Mouse (Mus musculus): Measurements from ENCODE around the gene Brip1. TPM values are rescaled to one million over a fixed set of nuclear protein-coding genes. Genes with fewer than 3 reads are reported as not detected.

Gene Brip1
- total and polyA plus RNA-seq, 2 experiments: 0.17 to 2.0 TPM

GRCm38 (mm10) chr11:86160251-86160650 lies 40.7 kb downstream of the Brip1 start:
- no peak overlapping the region for H3K9ac ChIP-seq (ENCODE audit: low read depth, low read length)

GRCm38 (mm10) chr11:86158950-86159349 lies 42.0 kb downstream of the Brip1 start:
- no peak for DNase-seq (ENCODE audit: extremely low read depth, low read depth, low spot score)
- WGBS: 92% methylated on average over 2 of the region's 2 CpGs

More at GRCm38 (mm10) chr11:86160251-86160650, 40.7 kb downstream of the Brip1 start:
- Histone ChIP-seq H3K4me3 (ENCODE audit: insufficient read depth, low read depth, low read length) (no peak overlapping the region), H3K4me1 (ENCODE audit: control insufficient read depth, insufficient read depth, low read length) (no peaks in the 10 kb centered on the region), H3K27ac (replicated peaks; ENCODE audit: insufficient read depth, low read depth, low read length) (no peak overlapping the region), H3K36me3 (ENCODE audit: control insufficient read depth, insufficient read depth, low read length) (no peaks in the 10 kb centered on the region), H3K79me2 (ENCODE audit: control insufficient read depth, insufficient read depth, low read length) (no peaks in the 10 kb centered on the region; the same call in 1 of the 2 replicates), H3K27me3 (ENCODE audit: control insufficient read depth, insufficient read depth, low read length) (no peaks in the 10 kb centered on the region)
- DNase-seq (ENCODE audit: extremely low read depth, low read depth, low spot score): no peak
- TF ChIP-seq POLR2A (IDR thresholded peaks at IDR 0.05; ENCODE audit: extremely low read depth, insufficient read depth, low read length) (no peak), CTCF (IDR thresholded peaks at IDR 0.05; ENCODE audit: low read depth, low read length) (no peak)
- WGBS: 75% methylated on average over 2 of the region's 2 CpGs

GRCm38 (mm10) chr11:86155638-86156037 lies 45.4 kb downstream of the Brip1 start:
- Histone ChIP-seq H3K27me3 (ENCODE audit: control insufficient read depth, insufficient read depth, low read length) (no peaks in the 10 kb centered on the region), H3K27ac (replicated peaks; ENCODE audit: insufficient read depth, low read depth, low read length) (no peak overlapping the region), H3K9ac (ENCODE audit: low read depth, low read length) (no peak overlapping the region), H3K4me1 (ENCODE audit: control insufficient read depth, insufficient read depth, low read length) (no peaks in the 10 kb centered on the region), H3K36me3 (ENCODE audit: control insufficient read depth, insufficient read depth, low read length) (no peaks in the 10 kb centered on the region), H3K79me2 (ENCODE audit: control insufficient read depth, insufficient read depth, low read length) (no peaks in the 10 kb centered on the region), H3K4me3 (ENCODE audit: insufficient read depth, low read depth, low read length) (no peak overlapping the region)
- 95% methylated on average over 5 of the region's 5 CpGs for WGBS
- no peak for DNase-seq (ENCODE audit: extremely low read depth, low read depth, low spot score)
- TF ChIP-seq CTCF (IDR thresholded peaks at IDR 0.05; ENCODE audit: low read depth, low read length) (no peak), POLR2A (IDR thresholded peaks at IDR 0.05; ENCODE audit: extremely low read depth, insufficient read depth, low read length) (no peak)

More at GRCm38 (mm10) chr11:86158950-86159349, 42.0 kb downstream of the Brip1 start:
- Histone ChIP-seq H3K27ac (replicated peaks; ENCODE audit: insufficient read depth, low read depth, low read length) (no peak overlapping the region), H3K79me2 (ENCODE audit: control insufficient read depth, insufficient read depth, low read length) (no peaks in the 10 kb centered on the region; the same call in 1 of the 2 replicates), H3K4me1 (ENCODE audit: control insufficient read depth, insufficient read depth, low read length) (no peaks in the 10 kb centered on the region), H3K27me3 (ENCODE audit: control insufficient read depth, insufficient read depth, low read length) (no peaks in the 10 kb centered on the region), H3K9ac (ENCODE audit: low read depth, low read length) (no peak overlapping the region), H3K4me3 (ENCODE audit: insufficient read depth, low read depth, low read length) (no peak overlapping the region), H3K36me3 (ENCODE audit: control insufficient read depth, insufficient read depth, low read length) (no peaks in the 10 kb centered on the region)
- TF ChIP-seq POLR2A (IDR thresholded peaks at IDR 0.05; ENCODE audit: extremely low read depth, insufficient read depth, low read length) (no peak), CTCF (IDR thresholded peaks at IDR 0.05; ENCODE audit: low read depth, low read length) (no peak)

GRCm38 (mm10) chr11:86131324-86131723 lies 69.7 kb downstream of the Brip1 start:
- DNase-seq (ENCODE audit: extremely low read depth, low read depth, low spot score): no peak
- Histone ChIP-seq H3K79me2 (ENCODE audit: control insufficient read depth, insufficient read depth, low read length) (no peaks in the 10 kb centered on the region), H3K4me3 (ENCODE audit: insufficient read depth, low read depth, low read length) (no peak overlapping the region), H3K4me1 (ENCODE audit: control insufficient read depth, insufficient read depth, low read length) (no peaks in the 10 kb centered on the region), H3K9ac (ENCODE audit: low read depth, low read length) (no peak overlapping the region), H3K27me3 (ENCODE audit: control insufficient read depth, insufficient read depth, low read length) (no peaks in the 10 kb centered on the region), H3K36me3 (ENCODE audit: control insufficient read depth, insufficient read depth, low read length) (no peaks in the 10 kb centered on the region), H3K27ac (replicated peaks; ENCODE audit: insufficient read depth, low read depth, low read length) (no peak overlapping the region)
- 97% methylated on average over 3 of the region's 3 CpGs for WGBS
- no peak for TF ChIP-seq POLR2A (IDR thresholded peaks at IDR 0.05; ENCODE audit: extremely low read depth, insufficient read depth, low read length)
- TF ChIP-seq CTCF (IDR thresholded peaks at IDR 0.05; ENCODE audit: low read depth, low read length): no peak

- no peak for TF ChIP-seq POLR2A (IDR thresholded peaks at IDR 0.05; ENCODE audit: extremely low read depth, insufficient read depth, low read length)
- no peak for TF ChIP-seq CTCF (IDR thresholded peaks at IDR 0.05; ENCODE audit: low read depth, low read length)
- Histone ChIP-seq H3K27ac (replicated peaks; ENCODE audit: insufficient read depth, low read depth, low read length) (no peak overlapping the region), H3K4me3 (ENCODE audit: insufficient read depth, low read depth, low read length) (no peak overlapping the region), H3K27me3 (ENCODE audit: control insufficient read depth, insufficient read depth, low read length) (no peaks in the 10 kb centered on the region), H3K4me1 (ENCODE audit: control insufficient read depth, insufficient read depth, low read length) (no peaks in the 10 kb centered on the region), H3K9ac (ENCODE audit: low read depth, low read length) (no peak overlapping the region), H3K79me2 (ENCODE audit: control insufficient read depth, insufficient read depth, low read length) (no peaks in the 10 kb centered on the region; the same call in 1 of the 2 replicates), H3K36me3 (ENCODE audit: control insufficient read depth, insufficient read depth, low read length) (no peaks in the 10 kb centered on the region)
- no peak for DNase-seq (ENCODE audit: extremely low read depth, low read depth, low spot score)
- WGBS: 88% methylated on average over 7 of the region's 7 CpGs
These were observed 83.7 kb downstream of the Brip1 start for GRCm38 (mm10) chr11:86117078-86117869.

GRCm38 (mm10) chr11:86115955-86116354 lies 85.0 kb downstream of the Brip1 start:
- WGBS: 88% methylated on average over 1 of the region's 1 CpGs
- Histone ChIP-seq H3K4me3 (ENCODE audit: insufficient read depth, low read depth, low read length) (no peak overlapping the region), H3K79me2 (ENCODE audit: control insufficient read depth, insufficient read depth, low read length) (no peaks in the 10 kb centered on the region; the same call in 1 of the 2 replicates), H3K4me1 (ENCODE audit: control insufficient read depth, insufficient read depth, low read length) (no peaks in the 10 kb centered on the region), H3K36me3 (ENCODE audit: control insufficient read depth, insufficient read depth, low read length) (no peaks in the 10 kb centered on the region), H3K27ac (replicated peaks; ENCODE audit: insufficient read depth, low read depth, low read length) (no peak overlapping the region), H3K9ac (ENCODE audit: low read depth, low read length) (no peak overlapping the region), H3K27me3 (ENCODE audit: control insufficient read depth, insufficient read depth, low read length) (no peaks in the 10 kb centered on the region)
- DNase-seq (ENCODE audit: extremely low read depth, low read depth, low spot score): no peak
- TF ChIP-seq POLR2A (IDR thresholded peaks at IDR 0.05; ENCODE audit: extremely low read depth, insufficient read depth, low read length) (no peak), CTCF (IDR thresholded peaks at IDR 0.05; ENCODE audit: low read depth, low read length) (no peak)
